Mouse (Mus musculus) MEL (cell line): ENCODE measurements around the gene Gen1.

ENCODE experiments used
- CTCF ChIP-seq, 3 experiments: IDR thresholded peaks in 2 of 3; conservative IDR thresholded peaks in 1 of 3; 2 replicates each; pipeline ENCODE4 v1.5.1; 2011 to 2012; ENCODE audit warnings: low read length in 3 of 3, low read depth in 2 of 3, mild to moderate bottlenecking in 2 of 3, improper control_type of control experiment in 1 of 3, inconsistent platforms in 1 of 3, mixed read lengths in 1 of 3, moderate library complexity in 1 of 3; ENCODE audit not compliant: control insufficient read depth in 1 of 3, insufficient read depth in 1 of 3, poor library complexity in 1 of 3, severe bottlenecking in 1 of 3
- HCFC1 ChIP-seq: IDR thresholded peaks from 2 replicates; pipeline ENCODE4 v1.6.1; 2012; ENCODE audit warnings: low read depth, mild to moderate bottlenecking, inconsistent platforms, low read length, improper control_type of control experiment, moderate library complexity
- KAT2A ChIP-seq: conservative IDR thresholded peaks from 2 replicates; pipeline ENCODE4 v1.6.1; 2012; ENCODE audit warnings: low read depth, low read length, improper control_type of control experiment, inconsistent platforms
- MAFK ChIP-seq: IDR thresholded peaks from 2 replicates; pipeline ENCODE4 v1.6.1; 2011; ENCODE audit warnings: low read depth, mild to moderate bottlenecking, low read length, improper control_type of control experiment, borderline replicate concordance
- MAX ChIP-seq: IDR thresholded peaks from 2 replicates; pipeline ENCODE4 v1.6.1; 2011; ENCODE audit warnings: low read length, improper control_type of control experiment

DNA sequence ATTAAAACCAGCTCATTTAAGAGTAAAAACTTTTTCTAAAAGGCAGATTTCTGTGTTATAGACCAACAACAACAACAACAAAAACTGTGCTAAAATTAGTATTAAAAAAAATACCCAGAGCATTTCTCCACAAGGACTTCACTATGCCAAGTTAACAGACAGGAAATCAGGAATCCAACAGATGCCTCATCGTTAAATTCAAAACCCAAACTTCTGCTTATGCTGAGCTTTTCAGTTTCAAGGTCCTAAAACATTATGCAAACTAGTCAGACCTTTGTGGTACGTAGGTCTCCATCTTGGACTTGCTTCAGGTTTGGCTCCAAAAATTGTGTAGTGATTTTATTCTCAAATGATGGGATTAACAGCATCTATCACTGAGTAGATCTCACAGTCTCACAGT, 50.0 kb downstream of the Gen1 start:
- TF ChIP-seq MAX, result no peak
- no peak for TF ChIP-seq CTCF (IDR thresholded peaks at IDR 0.05 in 2 of 3, conservative IDR thresholded peaks at IDR 0.05 in 1 of 3; ENCODE audit: control insufficient read depth in 1 of 3, insufficient read depth in 1 of 3, low read depth in 2 of 3, low read length in 3 of 3, poor library complexity in 1 of 3, severe bottlenecking in 1 of 3)
- no peak for TF ChIP-seq MAFK
- TF ChIP-seq KAT2A, result no peak
- TF ChIP-seq HCFC1, result no peak
